Mouse (Mus musculus) kidney, postnatal 0 days (tissue): ENCODE measurements around the gene Cdh4. TPM values are rescaled to one million over a fixed set of nuclear protein-coding genes. Genes with fewer than 3 reads are reported as not detected.

Experiments
- ATAC-seq: fragments of 200-750 bp; cut with Nextera tagmentation; replicated peaks from 2 replicates; pipeline ENCODE4 v1.8.0; 2017; ENCODE audit warnings: low read depth, moderate number of reproducible peaks, moderate TSS enrichment, moderate library complexity; ENCODE audit not compliant: low FRiP score
- DNase-seq: peaks from one replicate; pipeline ENCODE4 v3.0.0-alpha.2; 2016; ENCODE audit warnings: low spot score
- H3K27ac ChIP-seq: fragments of 300-500 bp; sonication (generic); 2 replicates; pipeline ENCODE4 v1.5.1; 2014; ENCODE audit warnings: mild to moderate bottlenecking
- H3K27me3 ChIP-seq: fragments of 300-500 bp; sonication (generic); 2 replicates; pipeline ENCODE4 v1.6.1; 2014; ENCODE audit warnings: low read length, mixed read lengths; ENCODE audit not compliant: insufficient read depth
- H3K36me3 ChIP-seq: fragments of 300-500 bp; sonication (generic); 2 replicates; pipeline ENCODE4 v1.6.1; 2014; ENCODE audit warnings: low read length, mixed read lengths; ENCODE audit not compliant: insufficient read depth
- H3K4me1 ChIP-seq: fragments of 300-500 bp; sonication (generic); replicated peaks from 2 replicates; pipeline ENCODE4 v1.6.1; 2014; ENCODE audit warnings: antibody characterized with exemption, low read length, mixed read lengths; ENCODE audit not compliant: insufficient read depth
- H3K4me2 ChIP-seq: fragments of 300-500 bp; sonication (generic); 2 replicates; pipeline ENCODE4 v1.6.1; 2014; ENCODE audit warnings: mild to moderate bottlenecking, low read length, moderate library complexity, mixed read lengths
- H3K4me3 ChIP-seq: fragments of 300-500 bp; sonication (generic); replicated peaks from 2 replicates; pipeline ENCODE4 v1.5.1; 2014; ENCODE audit warnings: low read depth, low read length
- H3K9ac ChIP-seq: fragments of 300-500 bp; sonication (generic); 2 replicates; pipeline ENCODE4 v1.6.1; 2014; ENCODE audit warnings: low read depth, low read length
- H3K9me3 ChIP-seq: fragments of 300-500 bp; sonication (generic); replicated peaks from 2 replicates; pipeline ENCODE4 v1.6.1; 2016; ENCODE audit warnings: low read length, inconsistent platforms, mixed read lengths
- CTCF ChIP-seq: IDR thresholded peaks from 2 replicates; pipeline ENCODE4 v1.5.1; 2016; ENCODE audit warnings: antibody characterized with exemption, low read depth, mild to moderate bottlenecking, moderate library complexity
- WGBS: fragments of 180-500 bp; shearing (Covaris S2); extraction: QIAGEN DNeasy Blood & Tissue Kit; methylation state at CpG from one replicate; pipeline ENCODE4 v1.1.7; 2014; 5-methylcytosine and 5-hydroxymethylcytosine counted together
- polyA plus RNA-seq: library from polyadenylated mRNA; unstranded; fragments of >200 nt; fragmentation: Nextera tagmentation; extraction: Ambion mirVana; gene quantifications from 2 replicates; pipeline ENCODE4 v1.2.1, GENCODE M21; 2015

Gene Cdh4
- polyA plus RNA-seq, 1 experiment from 2014 or later, result 11.5 TPM

DNA sequence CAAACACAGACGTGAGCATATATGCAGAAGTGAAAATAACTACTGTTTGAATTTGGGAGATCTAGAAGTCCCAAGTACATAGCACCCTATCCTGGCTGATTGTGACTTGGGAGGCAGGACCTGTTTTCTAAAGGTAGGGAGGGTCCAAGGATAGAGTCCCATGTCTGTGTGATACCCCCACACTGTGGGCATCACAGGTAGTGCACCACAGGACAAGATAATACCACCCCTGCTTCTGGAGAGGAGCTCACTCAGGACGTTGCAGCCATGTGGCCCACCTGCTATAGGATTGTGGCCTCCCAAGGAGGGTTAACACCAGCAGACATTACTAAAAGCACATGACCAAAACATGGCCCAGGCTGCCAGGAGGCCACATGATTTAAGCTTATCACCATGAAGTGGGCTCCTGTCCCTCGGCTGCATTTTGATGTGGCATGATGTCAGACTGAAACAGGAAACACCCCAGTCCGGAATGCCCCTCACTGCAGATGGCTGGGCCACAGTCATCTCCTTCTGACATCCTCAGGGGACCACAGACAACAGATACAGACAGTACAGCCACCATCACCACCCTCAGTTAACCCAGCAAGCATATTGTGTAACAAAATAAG is 280.6 kb downstream of the Cdh4 start:
- Histone ChIP-seq H3K27me3 (no peaks in the 10 kb centered on the region; the same call in 1 of the 2 replicates), H3K4me2 (no peak overlapping the region), H3K36me3 (no peaks in the 10 kb centered on the region), H3K9ac (no peak overlapping the region), H3K4me3 (no peak overlapping the region), H3K27ac (no peak overlapping the region), H3K9me3 (no peaks in the 10 kb centered on the region), H3K4me1 (no peaks in the 10 kb centered on the region)
- WGBS, result 57% methylated on average over 4 of the region's 4 CpGs
- DNase-seq (peak; percentile 26), ATAC-seq (no peak)
- TF ChIP-seq CTCF, result peak; percentile 56

DNA sequence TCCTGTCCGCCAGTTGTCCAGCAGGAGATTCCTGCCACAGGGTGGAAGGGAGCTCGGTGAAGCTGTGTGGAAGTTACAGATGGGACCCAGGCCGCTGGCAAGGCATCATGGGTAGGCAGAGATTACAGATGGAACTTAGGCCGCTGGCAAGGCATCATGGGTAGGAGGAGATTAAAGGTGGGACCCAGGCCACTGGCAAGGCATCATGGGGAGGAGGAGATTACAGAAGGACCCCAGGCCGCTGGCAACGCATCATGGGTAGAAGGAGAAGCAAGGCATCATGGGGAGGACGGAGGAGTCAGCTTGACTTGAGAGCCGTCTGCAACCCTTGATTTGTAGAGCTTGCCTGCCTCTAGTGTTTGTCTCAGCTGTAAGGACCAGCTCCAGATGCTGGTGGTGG is 281.2 kb downstream of the Cdh4 start:
- H3K9ac ChIP-seq, result no peak overlapping the region
- ATAC-seq (no peak), DNase-seq (no peak)
- no peaks in the 10 kb centered on the region for H3K4me1 ChIP-seq
- no peak overlapping the region for H3K4me2 ChIP-seq
- H3K36me3 ChIP-seq, result no peaks in the 10 kb centered on the region
- H3K4me3 ChIP-seq, result no peak overlapping the region
- WGBS, result 89% methylated on average over 8 of the region's 8 CpGs
- H3K27me3 ChIP-seq, result no peaks in the 10 kb centered on the region; the same call in 1 of the 2 replicates
- H3K27ac ChIP-seq, result no peak overlapping the region
- TF ChIP-seq CTCF, result no peak
- no peaks in the 10 kb centered on the region for H3K9me3 ChIP-seq

DNA sequence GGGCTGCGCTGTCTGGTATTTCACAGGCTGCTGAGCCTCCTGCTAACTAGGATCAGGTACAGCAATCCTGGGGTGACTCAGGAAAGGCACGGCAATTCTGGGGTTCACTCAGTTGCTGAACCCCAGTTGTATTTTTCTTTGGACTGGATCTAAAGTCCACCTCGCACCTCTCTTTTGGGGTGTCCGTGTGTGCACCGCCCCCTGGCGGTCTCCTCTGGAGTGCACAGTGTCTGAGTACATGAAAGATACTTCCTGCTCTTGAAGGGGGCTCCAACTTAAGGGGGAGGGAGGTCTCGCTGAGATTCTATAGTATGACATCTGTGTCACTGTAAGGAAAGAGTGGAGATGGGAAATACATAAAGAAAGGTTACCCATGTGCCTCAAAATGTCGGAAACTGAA is 286.8 kb downstream of the Cdh4 start:
- 58% methylated on average over 8 of the region's 8 CpGs for WGBS
- Histone ChIP-seq H3K4me1 (no peaks in the 10 kb centered on the region), H3K27me3 (no peaks in the 10 kb centered on the region), H3K4me2 (no peak overlapping the region), H3K4me3 (no peak overlapping the region), H3K36me3 (no peaks in the 10 kb centered on the region), H3K9ac (no peak overlapping the region), H3K27ac (no peak overlapping the region), H3K9me3 (no peaks in the 10 kb centered on the region)
- TF ChIP-seq CTCF, result peak; percentile 62
- DNase-seq (no peak), ATAC-seq (no peak)

DNA sequence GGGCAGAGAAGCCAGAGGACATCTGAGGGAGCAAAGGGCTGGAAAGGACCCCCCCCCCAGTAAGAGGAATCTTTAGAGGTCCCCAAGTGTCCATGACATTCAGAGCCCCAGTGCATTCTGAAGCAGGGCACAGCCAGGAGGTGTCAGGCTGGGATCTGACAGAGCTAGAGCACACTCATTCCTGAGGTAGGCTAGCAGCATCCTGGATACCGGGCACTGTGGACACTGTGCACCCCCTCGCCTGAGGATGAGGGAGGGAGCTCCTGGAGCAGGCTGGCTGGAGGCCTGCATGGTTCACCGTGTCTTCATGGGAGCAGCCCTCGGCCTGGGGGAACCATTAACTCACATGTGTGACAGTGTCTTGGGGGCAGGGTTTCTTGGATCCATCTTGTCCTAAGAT is 287.6 kb downstream of the Cdh4 start:
- Histone ChIP-seq H3K9me3 (no peaks in the 10 kb centered on the region), H3K4me3 (no peak overlapping the region), H3K4me2 (no peak overlapping the region), H3K9ac (no peak overlapping the region), H3K4me1 (no peaks in the 10 kb centered on the region), H3K27ac (no peak overlapping the region), H3K36me3 (no peaks in the 10 kb centered on the region), H3K27me3 (no peaks in the 10 kb centered on the region)
- DNase-seq, result no peak
- WGBS, result 61% methylated on average over 4 of the region's 4 CpGs
- no peak for ATAC-seq
- no peak for TF ChIP-seq CTCF

DNA sequence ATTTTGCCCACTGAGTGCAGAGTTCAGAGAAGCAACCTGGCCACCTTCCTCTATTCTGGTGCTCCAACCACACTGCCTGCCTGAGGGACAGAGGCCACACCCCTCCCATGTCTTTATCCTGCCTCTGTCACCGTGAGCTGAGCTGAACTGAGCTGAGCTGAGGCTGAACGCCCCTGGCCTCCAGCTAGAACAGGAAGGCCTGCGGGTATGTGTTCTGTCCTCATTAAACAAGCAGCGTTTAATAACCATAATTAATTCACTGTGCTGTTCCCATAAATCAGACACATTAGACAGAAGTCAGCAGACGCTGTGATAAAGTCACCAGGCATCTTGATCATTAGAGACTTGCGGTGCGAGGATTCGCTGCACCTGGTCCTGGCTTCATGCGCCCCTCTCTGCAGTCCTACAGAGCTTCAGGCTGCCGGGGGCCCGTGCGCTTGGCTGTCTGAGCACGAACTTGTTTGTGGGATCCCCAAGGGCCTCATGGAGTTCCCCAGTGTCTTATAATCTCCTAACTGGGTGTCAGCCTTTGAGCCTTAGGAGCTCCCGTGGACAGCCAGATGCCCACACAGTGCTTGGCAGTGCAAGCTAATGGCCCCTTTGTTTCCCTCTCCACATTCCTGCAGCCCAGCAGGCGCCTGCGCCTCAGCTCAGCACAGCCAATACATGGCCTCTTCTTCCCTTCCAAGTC is 291.1 kb downstream of the Cdh4 start:
- H3K4me3 ChIP-seq, result no peak overlapping the region
- H3K27ac ChIP-seq, result no peak overlapping the region
- ATAC-seq (no peak), DNase-seq (no peak)
- H3K4me1 ChIP-seq, result no peaks in the 10 kb centered on the region
- H3K9ac ChIP-seq, result no peak overlapping the region
- H3K4me2 ChIP-seq, result no peak overlapping the region
- WGBS, result 43% methylated on average over 16 of the region's 16 CpGs
- H3K9me3 ChIP-seq, result no peaks in the 10 kb centered on the region
- no peaks in the 10 kb centered on the region for H3K27me3 ChIP-seq
- no peak for TF ChIP-seq CTCF
- no peaks in the 10 kb centered on the region for H3K36me3 ChIP-seq

DNA sequence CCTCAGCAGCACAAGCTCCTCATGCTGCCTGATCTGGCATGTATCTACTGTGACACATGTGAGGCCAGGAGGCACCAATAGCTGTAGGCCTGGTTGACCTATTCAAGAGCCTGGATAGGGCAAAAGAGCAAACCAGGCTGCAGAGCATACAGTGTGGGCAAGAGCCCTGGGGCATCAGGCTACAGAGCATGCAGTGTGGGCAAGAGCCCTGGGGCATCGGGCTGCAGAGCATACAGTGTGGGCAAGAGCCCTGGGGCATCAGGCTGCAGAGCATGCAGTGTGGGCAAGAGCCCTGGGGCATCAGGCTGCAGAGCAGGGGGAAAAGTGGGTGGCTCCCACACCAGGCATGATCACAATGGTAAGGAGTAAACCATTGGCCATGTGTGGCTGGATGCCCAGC is 300.2 kb downstream of the Cdh4 start:
- ATAC-seq, result no peak; the same call in 1 of the 2 replicates
- Histone ChIP-seq H3K9me3 (no peaks in the 10 kb centered on the region), H3K4me2 (no peak overlapping the region), H3K4me3 (no peak overlapping the region), H3K9ac (no peak overlapping the region), H3K36me3 (no peaks in the 10 kb centered on the region), H3K27me3 (no peaks in the 10 kb centered on the region), H3K4me1 (no peaks in the 10 kb centered on the region), H3K27ac (no peak overlapping the region)
- no peak for TF ChIP-seq CTCF
- DNase-seq, result no peak
- 89% methylated on average over 1 of the region's 1 CpGs for WGBS
